Mouse (Mus musculus): Measurements from ENCODE around the gene Rpl22l1. TPM values are rescaled to one million over a fixed set of nuclear protein-coding genes. Genes with fewer than 3 reads are reported as not detected.

The Rpl22l1 gene
- total and polyA plus RNA-seq, 2 experiments from 2014 or later: 171 to 376 TPM

- 72% methylated on average over 4 of the region's 4 CpGs for WGBS
- no peak for TF ChIP-seq CTCF (IDR thresholded peaks at IDR 0.05)
- Histone ChIP-seq H3K27ac (ENCODE audit: low read depth, low read length) (no peak overlapping the region), H3K36me3 (ENCODE audit: insufficient read depth, low read length) (no peaks in the 10 kb centered on the region), H3K4me1 (ENCODE audit: insufficient read depth, low read length) (no peaks in the 10 kb centered on the region), H3K4me2 (ENCODE audit: low read depth, low read length, poor library complexity, severe bottlenecking) (no peak overlapping the region), H3K9me3 (ENCODE audit: low read length) (no peaks in the 10 kb centered on the region), H3K9ac (replicated peaks; ENCODE audit: low read length, poor library complexity, severe bottlenecking) (no peak overlapping the region), H3K4me3 (ENCODE audit: low read depth, low read length) (no peak overlapping the region), H3K27me3 (ENCODE audit: insufficient read depth, low read length) (no peaks in the 10 kb centered on the region)
- no peak for DNase-seq (ENCODE audit: low spot score)
- ATAC-seq (ENCODE audit: low FRiP score): no peak
Measured at GRCm38 (mm10) chr3:28816010-28816540, 10.8 kb downstream of the Rpl22l1 start.

GRCm38 (mm10) chr3:28826272-28826671 lies 21.0 kb downstream of the Rpl22l1 start:
- Histone ChIP-seq H3K27me3 (ENCODE audit: insufficient read depth, low read length) (no peaks in the 10 kb centered on the region), H3K9ac (replicated peaks; ENCODE audit: low read length, poor library complexity, severe bottlenecking) (no peak overlapping the region), H3K4me2 (ENCODE audit: low read depth, low read length, poor library complexity, severe bottlenecking) (no peak overlapping the region), H3K27ac (ENCODE audit: low read depth, low read length) (no peak overlapping the region), H3K9me3 (ENCODE audit: low read length) (no peaks in the 10 kb centered on the region), H3K36me3 (ENCODE audit: insufficient read depth, low read length) (no peaks in the 10 kb centered on the region), H3K4me3 (ENCODE audit: low read depth, low read length) (no peak overlapping the region), H3K4me1 (ENCODE audit: insufficient read depth, low read length) (no peaks in the 10 kb centered on the region)
- DNase-seq (ENCODE audit: low spot score) (no peak), ATAC-seq (ENCODE audit: low FRiP score) (no peak)
- WGBS: 93% methylated on average over 1 of the region's 1 CpGs
- TF ChIP-seq CTCF (IDR thresholded peaks at IDR 0.05): no peak

GRCm38 (mm10) chr3:28827605-28828004 lies 22.4 kb downstream of the Rpl22l1 start:
- Histone ChIP-seq H3K27me3 (ENCODE audit: insufficient read depth, low read length) (no peaks in the 10 kb centered on the region), H3K36me3 (ENCODE audit: insufficient read depth, low read length) (no peaks in the 10 kb centered on the region), H3K9me3 (ENCODE audit: low read length) (no peaks in the 10 kb centered on the region), H3K4me1 (ENCODE audit: insufficient read depth, low read length) (no peaks in the 10 kb centered on the region), H3K9ac (replicated peaks; ENCODE audit: low read length, poor library complexity, severe bottlenecking) (no peak overlapping the region), H3K27ac (ENCODE audit: low read depth, low read length) (no peak overlapping the region), H3K4me2 (ENCODE audit: low read depth, low read length, poor library complexity, severe bottlenecking) (no peak overlapping the region), H3K4me3 (ENCODE audit: low read depth, low read length) (no peak overlapping the region)
- WGBS: 91% methylated on average over 2 of the region's 2 CpGs
- no peak for TF ChIP-seq CTCF (IDR thresholded peaks at IDR 0.05)
- no peak for DNase-seq (ENCODE audit: low spot score)
- ATAC-seq (ENCODE audit: low FRiP score): no peak

- H3K36me3 ChIP-seq (ENCODE audit: insufficient read depth, low read length): no peaks in the 10 kb centered on the region
- no peak overlapping the region for H3K9ac ChIP-seq (replicated peaks; ENCODE audit: low read length, poor library complexity, severe bottlenecking)
- no peaks in the 10 kb centered on the region for H3K9me3 ChIP-seq (ENCODE audit: low read length)
- DNase-seq (ENCODE audit: low spot score) (no peak), ATAC-seq (ENCODE audit: low FRiP score) (no peak)
- WGBS: 94% methylated on average over 2 of the region's 2 CpGs
- H3K4me1 ChIP-seq (ENCODE audit: insufficient read depth, low read length): no peaks in the 10 kb centered on the region
- H3K27me3 ChIP-seq (ENCODE audit: insufficient read depth, low read length): no peaks in the 10 kb centered on the region
- H3K4me2 ChIP-seq (ENCODE audit: low read depth, low read length, poor library complexity, severe bottlenecking): no peak overlapping the region
- no peak overlapping the region for H3K4me3 ChIP-seq (ENCODE audit: low read depth, low read length)
- H3K27ac ChIP-seq (ENCODE audit: low read depth, low read length): no peak overlapping the region
- no peak for TF ChIP-seq CTCF (IDR thresholded peaks at IDR 0.05)
Measured at GRCm38 (mm10) chr3:28829454-28829853, 24.2 kb downstream of the Rpl22l1 start.

GRCm38 (mm10) chr3:28836796-28837371 lies 31.6 kb downstream of the Rpl22l1 start:
- Histone ChIP-seq H3K36me3 (ENCODE audit: insufficient read depth, low read length) (no peaks in the 10 kb centered on the region), H3K4me3 (ENCODE audit: low read depth, low read length) (no peak overlapping the region), H3K27ac (ENCODE audit: low read depth, low read length) (no peak overlapping the region), H3K4me2 (ENCODE audit: low read depth, low read length, poor library complexity, severe bottlenecking) (no peak overlapping the region), H3K9me3 (ENCODE audit: low read length) (no peaks in the 10 kb centered on the region), H3K4me1 (ENCODE audit: insufficient read depth, low read length) (no peaks in the 10 kb centered on the region), H3K27me3 (ENCODE audit: insufficient read depth, low read length) (no peaks in the 10 kb centered on the region), H3K9ac (replicated peaks; ENCODE audit: low read length, poor library complexity, severe bottlenecking) (no peak overlapping the region)
- TF ChIP-seq CTCF (IDR thresholded peaks at IDR 0.05): no peak
- 80% methylated on average over 2 of the region's 2 CpGs for WGBS
- ATAC-seq (ENCODE audit: low FRiP score) (no peak), DNase-seq (ENCODE audit: low spot score) (no peak)

- Histone ChIP-seq H3K9ac (replicated peaks; ENCODE audit: low read length, poor library complexity, severe bottlenecking) (no peak overlapping the region), H3K9me3 (ENCODE audit: low read length) (no peaks in the 10 kb centered on the region), H3K27me3 (ENCODE audit: insufficient read depth, low read length) (no peaks in the 10 kb centered on the region), H3K4me3 (ENCODE audit: low read depth, low read length) (no peak overlapping the region), H3K27ac (ENCODE audit: low read depth, low read length) (no peak overlapping the region), H3K4me1 (ENCODE audit: insufficient read depth, low read length) (no peaks in the 10 kb centered on the region), H3K36me3 (ENCODE audit: insufficient read depth, low read length) (no peaks in the 10 kb centered on the region), H3K4me2 (ENCODE audit: low read depth, low read length, poor library complexity, severe bottlenecking) (no peak overlapping the region)
- no peak for DNase-seq (ENCODE audit: low spot score)
- ATAC-seq (ENCODE audit: low FRiP score): no peak
- WGBS: 30% methylated on average over 3 of the region's 3 CpGs
- no peak for TF ChIP-seq CTCF (IDR thresholded peaks at IDR 0.05)
Measured at GRCm38 (mm10) chr3:28841886-28842649, 36.8 kb downstream of the Rpl22l1 start.
